Mouse (Mus musculus) G1E (cell line): ENCODE measurements at regions not wholly inside any gene's neighbourhood (a gene's known extent, or its start where the extent isn't known, plus 50 kb on each side); places are given as distances from the start of the nearest gene placed in this dataset.

Experiments used
- CTCF ChIP-seq: IDR thresholded peaks from 2 replicates; pipeline ENCODE4 v1.5.1; 2012; ENCODE audit warnings: low read depth, low read length, inconsistent platforms, mixed read lengths
- GATA1 ChIP-seq: IDR thresholded peaks from 2 replicates; pipeline ENCODE4 v1.6.1; 2012; ENCODE audit warnings: borderline replicate concordance, low read length, inconsistent platforms, mixed read lengths
- POLR2AphosphoS5 ChIP-seq: IDR thresholded peaks from 2 replicates; pipeline ENCODE4 v1.6.1; 2012; ENCODE audit warnings: low read depth, low read length, inconsistent platforms; ENCODE audit not compliant: insufficient replicate concordance
- TAL1 ChIP-seq: conservative IDR thresholded peaks from 2 replicates; pipeline ENCODE4 v1.6.1; 2012; ENCODE audit warnings: low read depth, low read length, inconsistent platforms, mixed read lengths

DNA sequence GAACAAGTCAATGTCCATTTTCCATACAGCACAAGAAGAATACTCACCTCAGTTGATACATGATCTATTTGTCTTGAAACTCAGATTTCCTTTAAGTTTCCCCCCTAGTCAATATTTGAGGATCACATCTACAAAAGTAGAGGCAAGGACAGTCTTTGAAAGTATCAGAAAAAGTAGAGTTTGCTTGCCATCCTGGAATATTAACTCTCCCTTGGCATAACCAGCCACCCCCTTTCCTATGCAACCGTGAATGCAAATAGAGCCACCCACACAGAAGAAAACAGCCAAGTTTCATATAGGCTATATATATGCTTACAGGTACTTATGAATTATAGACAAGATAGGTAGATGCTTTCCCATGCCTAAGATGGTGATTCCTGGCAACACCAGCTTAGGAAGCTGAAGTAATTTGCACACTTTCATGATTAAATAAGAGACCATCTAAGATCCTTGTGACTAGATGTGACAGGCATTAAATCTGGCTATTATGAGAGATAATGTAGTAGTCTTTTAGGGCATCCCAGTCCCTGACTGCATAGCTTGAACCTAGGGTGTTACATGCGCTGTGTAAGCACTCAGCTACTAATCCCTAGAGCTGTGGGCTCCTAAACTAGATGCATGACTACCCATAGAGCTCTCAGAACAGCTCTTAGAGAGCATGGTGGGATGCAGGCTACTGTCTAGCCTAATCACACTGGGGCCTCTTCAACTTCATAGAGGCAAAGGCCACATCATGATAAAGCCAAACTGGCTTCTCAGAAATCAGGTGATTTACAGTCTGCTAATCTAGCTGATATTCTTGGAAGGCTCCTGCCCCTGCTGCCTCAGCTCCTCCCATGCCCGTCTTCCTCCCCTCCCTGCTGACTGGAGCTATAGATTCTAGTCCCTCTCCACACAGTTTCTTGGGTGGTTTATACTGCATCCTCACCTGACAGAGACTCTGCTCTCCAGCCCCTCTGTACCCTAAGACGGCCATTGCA is 829.5 kb downstream of the Kcnj2 start:
- TF ChIP-seq CTCF (no peak), POLR2AphosphoS5 (no peak), GATA1 (no peak), TAL1 (no peak)
